Mouse (Mus musculus) lung, postnatal 4 days (tissue): ENCODE measurements at regions not wholly inside any gene's neighbourhood (a gene's known extent, or its start where the extent isn't known, plus 50 kb on each side); places are given as distances from the start of the nearest gene placed in this dataset.
"Not testable (repeated sequence)": the region's sequence is repeated elsewhere in the genome, so short reads cannot be mapped to it uniquely, and the experiment has no call there.

Source experiments
- DNase-seq, 2 experiments: peaks; one replicate each; pipeline ENCODE4 v3.0.0; 2021

DNA sequence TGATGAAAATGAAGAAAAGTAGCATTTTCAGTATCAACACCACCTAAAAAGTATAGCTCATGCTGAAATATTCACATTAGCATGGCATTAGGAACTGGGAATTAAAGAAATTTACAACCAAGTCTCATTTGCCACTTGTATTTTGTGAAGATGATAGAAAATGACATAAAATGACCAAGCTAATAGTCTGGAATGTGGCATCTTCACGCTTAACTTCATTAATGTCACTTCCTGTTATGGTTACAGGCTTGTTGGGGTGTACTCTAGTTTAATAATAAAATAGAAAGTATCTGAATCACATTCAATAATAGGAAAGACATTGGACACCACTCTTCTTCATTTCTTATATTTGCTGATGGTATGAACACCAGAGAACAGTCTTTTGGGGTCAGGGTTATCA, 167.1 kb downstream of the Pcdh17 start:
- no peak for DNase-seq

DNA sequence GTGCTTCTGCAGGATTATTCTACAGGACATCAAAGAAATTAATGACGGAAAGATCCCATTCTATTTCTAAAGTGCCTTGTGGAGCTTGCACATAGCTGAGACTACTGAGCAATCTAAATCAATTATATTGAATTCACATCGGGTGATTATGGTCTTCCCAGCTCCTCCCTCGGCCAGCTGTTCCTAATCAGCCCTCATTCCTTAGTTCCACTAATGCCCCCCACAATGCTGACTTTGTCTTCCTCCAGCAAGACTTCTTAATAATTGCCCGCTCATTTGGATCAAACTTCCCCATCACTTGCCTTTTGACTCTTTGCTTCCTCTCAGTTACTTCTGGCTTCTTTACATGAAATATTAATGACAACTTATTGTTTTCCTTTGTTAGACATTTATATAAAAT, 169.2 kb downstream of the Pcdh17 start:
- no peak for DNase-seq

DNA sequence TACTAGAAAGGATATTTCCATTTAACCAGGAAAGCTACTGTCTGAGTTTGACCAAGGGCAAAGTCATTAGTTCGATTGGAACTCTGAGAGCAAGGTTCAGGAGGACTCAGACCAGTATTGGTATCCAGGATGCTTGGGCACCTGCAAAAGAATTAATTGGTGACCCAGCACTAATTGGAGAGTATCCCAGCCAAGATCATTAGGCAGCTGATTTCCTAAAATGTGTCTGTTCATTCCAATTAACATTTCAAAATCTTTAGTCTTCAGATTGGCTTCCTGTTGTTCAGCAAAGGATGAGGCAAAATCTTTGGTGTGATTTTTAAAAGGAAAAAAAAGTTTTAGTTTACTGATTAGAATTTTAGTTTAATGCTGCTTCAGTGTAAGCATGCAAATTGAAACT, 201.7 kb downstream of the Pcdh17 start:
- DNase-seq, result no peak

DNA sequence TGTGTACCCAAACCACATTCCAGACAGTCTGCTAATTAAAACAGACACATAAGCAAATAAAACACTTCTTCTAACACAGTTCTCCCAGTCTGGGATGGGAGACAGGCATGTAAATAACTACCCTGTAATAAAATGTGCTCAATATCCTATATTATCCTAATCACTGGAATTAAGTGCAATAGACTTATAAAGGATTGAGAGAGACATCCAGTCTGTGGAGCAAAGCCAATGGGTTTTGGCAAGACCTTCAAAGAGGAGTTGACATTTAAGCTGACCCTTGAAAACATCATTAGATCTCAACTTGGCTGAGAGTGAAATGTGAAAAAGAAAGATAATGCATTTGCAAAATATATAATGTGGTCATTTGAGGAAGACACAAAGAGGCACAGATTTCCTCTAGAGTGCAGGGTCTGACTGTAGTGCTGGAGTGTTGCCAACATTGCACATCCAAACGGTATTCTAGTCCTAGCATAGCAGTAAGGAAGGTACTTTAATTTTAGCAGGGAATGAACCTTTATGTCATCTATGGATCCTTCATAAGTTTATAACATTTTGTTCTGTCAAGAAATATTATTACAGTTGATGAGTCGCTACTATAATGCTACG, 202.7 kb downstream of the Pcdh17 start:
- no peak for DNase-seq

DNA sequence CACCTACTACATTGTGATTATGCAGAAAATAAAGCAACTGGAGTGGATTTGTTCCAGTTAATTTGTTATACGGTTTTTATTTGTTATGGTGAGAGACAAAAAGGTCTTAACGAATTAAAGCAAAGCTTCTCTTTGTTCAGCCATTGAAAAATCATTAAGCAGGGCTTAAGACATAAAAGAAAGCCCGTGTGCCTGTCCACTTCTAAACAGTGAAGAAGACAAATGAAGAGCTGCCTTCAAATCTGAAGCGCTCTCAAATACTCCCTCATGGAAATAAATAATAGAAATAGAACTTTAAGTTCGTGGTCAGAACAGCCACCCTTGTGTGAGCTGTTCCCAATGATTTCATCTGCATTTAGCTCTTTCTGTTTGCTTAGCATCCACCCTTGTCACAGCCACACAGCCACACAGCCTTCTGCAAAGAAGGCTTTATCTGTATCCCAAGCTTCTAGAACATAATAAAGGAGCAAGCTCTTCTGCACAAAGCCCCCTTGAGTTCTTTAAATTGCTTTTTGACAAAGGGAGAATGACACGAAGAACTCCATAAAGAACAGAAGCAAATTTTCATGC, 215.9 kb downstream of the Pcdh17 start:
- DNase-seq, result no peak

DNA sequence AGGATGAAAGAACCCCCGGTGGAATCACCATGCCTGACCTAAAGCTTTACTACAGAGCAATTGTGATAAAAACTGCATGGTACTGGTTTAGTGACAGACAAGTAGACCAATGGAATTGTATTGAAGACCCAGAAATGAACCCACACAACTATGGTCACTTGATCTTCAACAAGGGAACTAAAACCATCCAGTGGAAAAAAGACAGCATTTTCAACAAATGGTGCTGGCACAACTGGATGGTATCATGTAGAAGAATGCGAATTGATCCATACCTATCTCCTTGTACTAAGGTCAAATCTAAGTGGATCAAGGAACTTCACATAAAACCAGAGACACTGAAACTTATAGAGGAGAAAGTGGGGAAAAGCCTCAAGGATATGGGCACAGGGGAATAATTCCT, 224.3 kb downstream of the Pcdh17 start:
- not testable (repeated sequence) for DNase-seq

DNA sequence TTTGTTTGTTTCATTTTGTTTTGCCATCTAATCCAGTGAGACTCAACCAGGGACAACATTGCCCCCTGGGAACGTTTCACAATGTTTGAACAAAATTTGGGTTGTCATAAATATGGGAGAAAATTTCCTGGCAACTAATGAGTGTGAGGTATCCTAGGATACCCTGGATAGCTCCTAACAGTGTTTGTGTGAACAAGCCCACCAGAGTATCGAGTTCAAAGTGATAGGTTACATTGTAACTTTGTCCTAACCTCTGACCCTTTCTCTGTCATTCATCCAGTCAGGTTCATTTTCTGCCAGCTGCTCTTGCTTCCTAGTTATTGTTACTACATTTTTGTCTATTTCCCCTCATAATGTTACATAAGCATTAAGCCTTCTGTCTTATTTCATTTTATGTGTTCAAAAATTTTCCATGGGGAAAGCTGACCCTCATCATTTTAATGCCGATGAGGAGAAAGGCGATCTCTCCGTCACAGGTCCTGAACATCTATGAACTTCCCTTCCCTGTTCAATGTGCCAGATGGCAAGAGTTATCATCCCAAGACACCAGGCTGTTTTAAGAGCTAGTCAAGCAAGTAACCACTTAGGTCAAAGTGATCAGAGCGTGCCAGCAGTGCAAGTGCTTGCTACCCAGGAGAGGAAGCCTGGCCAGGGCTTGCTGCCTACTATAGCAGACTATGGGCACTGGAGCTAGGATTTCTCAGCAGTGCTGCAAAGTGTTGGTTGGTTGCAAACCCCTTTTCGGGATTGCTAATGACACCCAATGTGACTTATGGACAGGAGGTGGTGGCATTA, 228.5 kb downstream of the Pcdh17 start:
- no peak for DNase-seq

DNA sequence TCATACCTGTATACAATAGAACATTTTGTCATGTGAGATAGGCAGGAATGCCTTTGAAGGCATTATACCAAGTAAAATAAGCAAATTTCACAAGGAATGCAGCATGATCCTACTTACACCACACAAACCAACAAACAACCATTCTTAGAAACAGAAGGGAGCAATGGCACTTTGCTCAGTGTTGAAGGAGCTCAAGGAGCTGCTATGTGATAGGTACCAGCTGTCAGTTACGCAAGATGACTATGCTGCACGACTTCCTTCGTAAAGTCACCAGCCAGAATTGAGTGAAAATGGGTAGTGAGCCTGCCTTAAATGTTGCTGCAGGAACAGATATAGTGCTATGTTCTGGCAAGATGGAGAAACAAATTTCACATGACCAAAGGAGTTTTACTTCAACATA, 243.5 kb downstream of the Pcdh17 start:
- peak; percentile 28 to 51 for DNase-seq

DNA sequence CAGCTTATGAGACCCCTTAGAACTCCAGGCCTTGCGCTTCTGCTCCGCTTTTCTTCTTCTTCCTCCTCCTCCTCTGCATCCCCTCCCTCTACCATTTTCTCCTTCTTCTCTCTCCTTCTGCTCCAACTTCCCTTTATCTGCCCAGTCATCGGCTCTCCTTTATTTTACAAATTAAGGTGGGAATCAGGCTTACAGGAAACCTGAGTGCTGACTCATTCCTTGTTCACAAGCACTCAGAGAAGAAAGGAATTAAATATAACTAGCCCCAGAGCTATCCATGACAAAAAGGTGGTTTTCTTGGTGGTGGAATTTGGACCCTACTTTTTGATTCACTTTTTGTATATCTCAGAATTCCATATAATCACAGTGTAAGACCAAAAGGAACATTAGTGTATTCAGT, 247.4 kb downstream of the Pcdh17 start:
- no peak for DNase-seq
